Mouse (Mus musculus) splenic B cell, adult 2 months (primary cell): ENCODE results near the gene Ehbp1.

Experiments
- DNase-seq: peaks from one replicate; pipeline ENCODE4 v3.0.0-alpha.2; 2011; ENCODE audit warnings: low read depth, low spot score
- H3K27me3 ChIP-seq: 2 replicates; pipeline ENCODE4 v1.6.1; 2012; ENCODE audit warnings: mild to moderate bottlenecking, low read length, moderate library complexity, mixed read lengths; ENCODE audit not compliant: control insufficient read depth, poor library complexity, insufficient read depth, severe bottlenecking
- H3K36me3 ChIP-seq: 2 replicates; pipeline ENCODE4 v1.6.1; 2012; ENCODE audit warnings: mild to moderate bottlenecking, low read length, moderate library complexity, mixed read lengths; ENCODE audit not compliant: control insufficient read depth, poor library complexity, insufficient read depth, severe bottlenecking

Ehbp1 gene

GRCm38 (mm10) chr11:22342242-22343207 lies at the start of gene Ehbp1:
Ehbp1 (minus strand) TSS chr11:22342292.
- Histone ChIP-seq H3K27me3 (no peaks in the 10 kb centered on the region), H3K36me3 (no peaks in the 10 kb centered on the region)
- no peak for DNase-seq

GRCm38 (mm10) chr11:22387472-22388098 lies 45.5 kb upstream of the Ehbp1 start:
- DNase-seq, result no peak
- no peaks in the 10 kb centered on the region for H3K36me3 ChIP-seq
- no peaks in the 10 kb centered on the region for H3K27me3 ChIP-seq

- DNase-seq, result no peak
- no peaks in the 10 kb centered on the region for H3K27me3 ChIP-seq
- no peaks in the 10 kb centered on the region for H3K36me3 ChIP-seq
These were observed 41.4 kb upstream of the Ehbp1 start for GRCm38 (mm10) chr11:22383532-22383931.

DNA sequence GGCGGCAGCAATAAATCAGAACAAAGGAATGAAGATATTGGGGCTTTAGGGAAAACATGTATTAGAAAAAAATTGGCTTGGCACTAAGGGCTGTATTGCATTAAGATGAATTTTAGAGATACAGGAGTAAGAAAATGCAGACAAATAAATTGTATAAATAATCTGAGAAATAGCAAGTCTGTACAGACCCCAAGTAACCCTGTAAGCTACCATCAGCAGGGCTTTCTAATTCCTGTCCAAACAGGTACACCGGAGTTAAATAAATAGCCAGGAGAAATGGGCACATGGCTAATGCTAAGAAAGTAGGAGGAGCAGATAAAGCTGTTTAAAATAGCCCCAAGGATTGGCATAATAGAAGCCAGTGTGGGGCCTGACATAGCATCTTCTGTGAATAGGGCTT lies 32.7 kb upstream of the Ehbp1 start:
- Histone ChIP-seq H3K36me3 (no peaks in the 10 kb centered on the region), H3K27me3 (no peaks in the 10 kb centered on the region)
- no peak for DNase-seq

- DNase-seq, result no peak
- H3K36me3 ChIP-seq, result no peaks in the 10 kb centered on the region
- H3K27me3 ChIP-seq, result no peaks in the 10 kb centered on the region
These were observed 31.2 kb upstream of the Ehbp1 start for GRCm38 (mm10) chr11:22373290-22373674.

- no peak for DNase-seq
- H3K36me3 ChIP-seq, result no peaks in the 10 kb centered on the region
- H3K27me3 ChIP-seq, result no peaks in the 10 kb centered on the region
These were observed 30.7 kb upstream of the Ehbp1 start for GRCm38 (mm10) chr11:22372609-22373289.

GRCm38 (mm10) chr11:22369841-22370240 lies 27.7 kb upstream of the Ehbp1 start:
- Histone ChIP-seq H3K27me3 (no peaks in the 10 kb centered on the region), H3K36me3 (no peaks in the 10 kb centered on the region)
- DNase-seq, result no peak

DNA sequence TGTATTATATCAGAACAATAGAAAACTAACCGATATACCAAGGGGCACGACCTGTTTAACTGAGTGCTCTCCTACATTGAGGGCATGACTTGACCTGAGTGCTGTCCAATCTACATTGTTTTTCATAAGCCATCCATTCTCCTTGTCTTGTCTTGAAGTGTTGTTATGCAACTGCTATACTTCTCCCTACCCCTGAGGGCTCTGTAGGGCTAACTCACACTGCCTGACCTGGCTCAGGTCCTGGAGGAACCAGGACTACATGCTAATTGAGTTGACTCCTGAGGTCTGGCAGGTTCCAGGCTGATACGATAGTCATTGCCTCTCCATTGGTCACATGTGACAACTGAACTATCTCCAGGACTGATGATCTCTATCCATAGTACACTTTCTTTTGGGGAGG lies 26.5 kb upstream of the Ehbp1 start:
- no peaks in the 10 kb centered on the region for H3K27me3 ChIP-seq
- no peaks in the 10 kb centered on the region for H3K36me3 ChIP-seq
- no peak for DNase-seq

DNA sequence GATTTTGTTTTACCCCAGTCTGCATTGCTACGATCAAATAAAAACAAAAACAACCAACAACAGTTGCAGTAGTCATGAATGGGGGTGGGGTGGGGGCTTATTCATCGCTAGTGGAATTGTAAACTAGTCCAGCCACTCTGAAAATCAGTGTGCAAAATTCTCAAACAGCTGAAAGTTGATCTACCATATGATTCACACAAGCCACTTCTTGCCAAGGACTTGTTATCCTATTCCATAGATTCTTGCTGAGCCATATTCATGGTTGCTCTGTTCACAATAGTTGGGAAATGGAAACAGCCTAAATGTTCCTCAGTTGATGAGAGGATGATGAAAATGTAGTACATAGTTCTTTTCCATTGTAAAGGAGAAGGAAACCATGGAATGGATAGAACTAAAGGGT lies 24.4 kb upstream of the Ehbp1 start:
- Histone ChIP-seq H3K36me3 (no peaks in the 10 kb centered on the region), H3K27me3 (no peaks in the 10 kb centered on the region)
- no peak for DNase-seq

DNA sequence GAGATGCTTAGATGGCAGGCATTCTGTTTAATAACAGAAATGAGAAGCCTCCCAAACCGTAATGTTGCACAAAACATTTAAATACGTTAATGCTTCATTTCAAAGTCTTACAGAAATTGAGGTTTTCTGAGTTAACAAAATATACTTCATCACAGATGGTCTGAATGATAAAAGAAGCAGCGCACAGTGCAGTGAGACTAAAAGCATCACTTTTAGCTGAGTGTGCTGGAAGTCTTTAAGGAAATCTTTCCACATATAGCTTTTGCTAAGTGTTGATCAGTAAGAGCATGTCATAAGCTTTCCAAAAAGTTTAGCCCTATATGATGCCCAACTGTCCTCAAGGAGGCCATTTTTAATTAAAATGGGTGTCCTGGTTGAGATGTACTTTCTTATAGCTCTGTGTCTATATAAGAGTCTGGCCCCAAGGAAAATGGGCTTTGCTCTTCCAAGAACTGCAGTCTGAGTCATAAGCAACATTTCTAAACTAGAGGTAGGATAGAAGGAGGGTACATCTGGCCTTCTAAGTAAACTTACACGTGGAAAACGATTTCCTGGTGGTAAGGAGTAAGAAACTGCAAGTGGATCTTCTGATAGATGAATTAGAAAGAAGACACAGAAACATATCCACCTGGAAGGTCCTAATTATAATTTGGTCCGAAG lies 12.0 kb upstream of the Ehbp1 start:
- H3K27me3 ChIP-seq, result no peaks in the 10 kb centered on the region
- H3K36me3 ChIP-seq, result no peaks in the 10 kb centered on the region
- no peak for DNase-seq

DNA sequence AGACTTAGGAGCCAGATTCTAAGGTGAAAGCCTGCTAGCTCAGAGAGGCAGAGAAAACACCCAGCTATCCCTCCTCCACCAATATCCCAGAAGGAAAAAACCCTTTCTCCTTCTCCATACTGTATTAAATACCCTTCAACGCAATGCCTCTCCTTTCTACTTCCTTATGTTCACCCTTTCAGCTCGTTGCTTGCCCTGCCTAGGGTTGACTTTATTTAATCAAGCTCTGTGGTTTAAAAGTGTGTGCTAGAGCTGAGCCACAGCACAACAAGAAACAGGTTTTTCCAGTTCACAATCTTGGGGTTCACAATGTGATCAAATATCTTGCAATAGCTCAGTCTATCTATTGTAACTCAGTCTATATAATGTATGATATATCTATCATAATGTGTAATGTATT lies 7.9 kb upstream of the Ehbp1 start:
- Histone ChIP-seq H3K27me3 (no peaks in the 10 kb centered on the region), H3K36me3 (no peaks in the 10 kb centered on the region)
- DNase-seq, result no peak

DNA sequence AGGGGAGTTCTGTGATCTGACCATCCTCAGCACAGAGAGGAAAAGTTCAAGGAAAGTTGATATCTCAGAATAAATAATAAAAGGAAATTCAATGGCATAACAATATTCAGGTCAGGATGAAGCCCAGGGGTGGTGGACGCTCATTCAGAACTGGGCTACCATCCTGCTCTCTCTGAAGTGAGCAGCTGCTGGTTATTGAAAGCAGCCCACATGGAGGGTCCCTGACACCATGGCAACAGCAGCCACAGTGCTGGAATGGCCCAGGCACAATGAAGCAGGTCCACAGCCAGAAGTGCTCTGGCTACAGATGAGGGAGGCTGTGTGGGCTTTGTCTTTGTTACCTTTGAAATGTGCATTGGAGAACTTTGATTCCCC lies 6.4 kb upstream of the Ehbp1 start:
- H3K27me3 ChIP-seq, result no peaks in the 10 kb centered on the region
- DNase-seq, result no peak
- H3K36me3 ChIP-seq, result no peaks in the 10 kb centered on the region

GRCm38 (mm10) chr11:22347651-22348535 lies 5.8 kb upstream of the Ehbp1 start:
- DNase-seq, result no peak
- no peaks in the 10 kb centered on the region for H3K36me3 ChIP-seq
- no peaks in the 10 kb centered on the region for H3K27me3 ChIP-seq
